Mouse (Mus musculus): ENCODE data around the gene Zfp36l1. TPM values are rescaled to one million over a fixed set of nuclear protein-coding genes. Genes with fewer than 3 reads are reported as not detected.

Zfp36l1 gene
- total and polyA plus RNA-seq, 2 experiments from 2014 or later, result 24.1 to 37.0 TPM

- Histone ChIP-seq H3K27ac (ENCODE audit: low read depth, low read length) (peak overlapping the region; percentile 50; the same call in 1 of the 2 replicates), H3K4me2 (ENCODE audit: low read depth) (peak overlapping the region; percentile 92), H3K9me3 (ENCODE audit: low read length) (no peaks in the 10 kb centered on the region), H3K36me3 (ENCODE audit: insufficient read depth) (no peaks in the 10 kb centered on the region), H3K4me1 (ENCODE audit: insufficient read depth) (peaks cover 12% of the 10 kb centered on the region), H3K27me3 (ENCODE audit: insufficient read depth, low read length) (no peaks in the 10 kb centered on the region), H3K9ac (no peak overlapping the region), H3K4me3 (ENCODE audit: low read depth, low read length) (no peak overlapping the region)
- WGBS, result 6% methylated on average over 5 of the region's 6 CpGs
- TF ChIP-seq CTCF (IDR thresholded peaks at IDR 0.05; ENCODE audit: low read depth), result no peak
- DNase-seq (no peak), ATAC-seq (0 out of 2 replicates have a peak, but pooled peaks have one; percentile 40)
These were observed 17.9 kb upstream of the Zfp36l1 start for GRCm38 (mm10) chr12:80130558-80131358.

GRCm38 (mm10) chr12:80129531-80129930 is 16.7 kb upstream of the Zfp36l1 start:
- ATAC-seq, result no peak
- 93% methylated on average over 8 of the region's 8 CpGs for WGBS

GRCm38 (mm10) chr12:80127191-80127762 is 14.5 kb upstream of the Zfp36l1 start:
- TF ChIP-seq CTCF (IDR thresholded peaks at IDR 0.05; ENCODE audit: low read depth), result no peak
- no peak for DNase-seq
- Histone ChIP-seq H3K9ac (no peak overlapping the region), H3K4me2 (ENCODE audit: low read depth) (no peak overlapping the region), H3K9me3 (ENCODE audit: low read length) (no peaks in the 10 kb centered on the region), H3K27ac (ENCODE audit: low read depth, low read length) (no peak overlapping the region), H3K36me3 (ENCODE audit: insufficient read depth) (no peaks in the 10 kb centered on the region), H3K4me3 (ENCODE audit: low read depth, low read length) (no peak overlapping the region), H3K27me3 (ENCODE audit: insufficient read depth, low read length) (no peaks in the 10 kb centered on the region), H3K4me1 (ENCODE audit: insufficient read depth) (peaks cover 12% of the 10 kb centered on the region)
- WGBS, result 86% methylated on average over 5 of the region's 5 CpGs
- ATAC-seq, result no peak

More at GRCm38 (mm10) chr12:80129531-80129930, 16.7 kb upstream of the Zfp36l1 start:
- no peak for DNase-seq
- Histone ChIP-seq H3K4me1 (ENCODE audit: insufficient read depth) (peaks cover 12% of the 10 kb centered on the region), H3K27ac (ENCODE audit: low read depth, low read length) (no peak overlapping the region), H3K4me2 (ENCODE audit: low read depth) (no peak overlapping the region), H3K27me3 (ENCODE audit: insufficient read depth, low read length) (no peaks in the 10 kb centered on the region), H3K9me3 (ENCODE audit: low read length) (no peaks in the 10 kb centered on the region), H3K4me3 (ENCODE audit: low read depth, low read length) (no peak overlapping the region), H3K9ac (no peak overlapping the region), H3K36me3 (ENCODE audit: insufficient read depth) (no peaks in the 10 kb centered on the region)
- TF ChIP-seq CTCF (IDR thresholded peaks at IDR 0.05; ENCODE audit: low read depth), result peak; percentile 34

GRCm38 (mm10) chr12:80125316-80125715 is 12.5 kb upstream of the Zfp36l1 start:
- H3K4me1 ChIP-seq (ENCODE audit: insufficient read depth), result no peaks in the 10 kb centered on the region

GRCm38 (mm10) chr12:80124756-80125155 is 11.9 kb upstream of the Zfp36l1 start:
- Histone ChIP-seq H3K4me3 (ENCODE audit: low read depth, low read length) (no peak overlapping the region), H3K9ac (no peak overlapping the region), H3K27ac (ENCODE audit: low read depth, low read length) (no peak overlapping the region), H3K27me3 (ENCODE audit: insufficient read depth, low read length) (no peaks in the 10 kb centered on the region), H3K4me1 (ENCODE audit: insufficient read depth) (no peaks in the 10 kb centered on the region), H3K36me3 (ENCODE audit: insufficient read depth) (no peaks in the 10 kb centered on the region), H3K9me3 (ENCODE audit: low read length) (no peaks in the 10 kb centered on the region), H3K4me2 (ENCODE audit: low read depth) (no peak overlapping the region)
- WGBS, result 81% methylated on average over 3 of the region's 3 CpGs
- ATAC-seq (no peak), DNase-seq (no peak)
- no peak for TF ChIP-seq CTCF (IDR thresholded peaks at IDR 0.05; ENCODE audit: low read depth)

More at GRCm38 (mm10) chr12:80125316-80125715, 12.5 kb upstream of the Zfp36l1 start:
- H3K4me2 ChIP-seq (ENCODE audit: low read depth), result no peak overlapping the region
- DNase-seq, result no peak
- no peaks in the 10 kb centered on the region for H3K27me3 ChIP-seq (ENCODE audit: insufficient read depth, low read length)
- H3K4me3 ChIP-seq (ENCODE audit: low read depth, low read length), result no peak overlapping the region
- H3K27ac ChIP-seq (ENCODE audit: low read depth, low read length), result no peak overlapping the region
- no peak for TF ChIP-seq CTCF (IDR thresholded peaks at IDR 0.05; ENCODE audit: low read depth)
- WGBS, result 89% methylated on average over 5 of the region's 5 CpGs
- no peak overlapping the region for H3K9ac ChIP-seq
- H3K9me3 ChIP-seq (ENCODE audit: low read length), result no peaks in the 10 kb centered on the region
- no peaks in the 10 kb centered on the region for H3K36me3 ChIP-seq (ENCODE audit: insufficient read depth)
- no peak for ATAC-seq

- no peaks in the 10 kb centered on the region for H3K36me3 ChIP-seq (ENCODE audit: insufficient read depth)
- ATAC-seq (no peak), DNase-seq (no peak)
- no peak overlapping the region for H3K4me2 ChIP-seq (ENCODE audit: low read depth)
- no peaks in the 10 kb centered on the region for H3K9me3 ChIP-seq (ENCODE audit: low read length)
- no peak for TF ChIP-seq CTCF (IDR thresholded peaks at IDR 0.05; ENCODE audit: low read depth)
- no peak overlapping the region for H3K4me3 ChIP-seq (ENCODE audit: low read depth, low read length)
- WGBS, result 90% methylated on average over 3 of the region's 3 CpGs
- H3K27me3 ChIP-seq (ENCODE audit: insufficient read depth, low read length), result no peaks in the 10 kb centered on the region
- H3K9ac ChIP-seq, result no peak overlapping the region
- no peaks in the 10 kb centered on the region for H3K4me1 ChIP-seq (ENCODE audit: insufficient read depth)
- no peak overlapping the region for H3K27ac ChIP-seq (ENCODE audit: low read depth, low read length)
These were observed 11.4 kb upstream of the Zfp36l1 start for GRCm38 (mm10) chr12:80124211-80124610.

DNA sequence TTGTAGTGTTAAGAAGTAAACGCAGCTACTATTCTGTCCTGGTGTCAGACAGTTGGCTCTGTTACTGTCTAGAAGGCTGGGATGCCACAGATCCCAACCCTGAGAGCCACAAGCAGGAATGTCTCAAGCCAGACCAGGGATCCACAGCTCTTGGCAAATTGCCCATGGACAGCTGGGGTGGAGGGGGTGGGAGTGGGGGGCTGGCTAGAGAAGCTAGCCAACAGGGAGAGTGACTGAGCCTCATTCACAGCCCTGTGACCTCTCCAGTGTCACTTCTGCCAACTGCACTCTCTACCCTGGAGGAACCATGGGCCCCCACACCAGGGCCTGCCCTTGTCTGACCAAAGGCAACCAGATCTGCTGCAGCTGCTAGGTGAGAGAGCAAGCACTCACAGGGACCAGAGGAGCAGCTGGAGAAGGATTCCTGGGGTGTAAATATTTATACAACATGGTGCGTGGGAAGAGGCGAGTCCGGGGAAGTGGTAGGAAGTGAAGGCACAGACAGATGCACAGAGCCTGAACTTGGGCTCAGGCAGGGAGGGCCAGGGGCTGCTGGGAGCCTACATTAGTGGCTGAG is 10.5 kb upstream of the Zfp36l1 start:
- 0 out of 2 replicates have a peak, but pooled peaks have one; percentile 12 for ATAC-seq
- Histone ChIP-seq H3K4me2 (ENCODE audit: low read depth) (no peak overlapping the region), H3K9ac (no peak overlapping the region), H3K27ac (ENCODE audit: low read depth, low read length) (no peak overlapping the region), H3K4me3 (ENCODE audit: low read depth, low read length) (no peak overlapping the region), H3K27me3 (ENCODE audit: insufficient read depth, low read length) (no peaks in the 10 kb centered on the region), H3K4me1 (ENCODE audit: insufficient read depth) (no peaks in the 10 kb centered on the region), H3K9me3 (ENCODE audit: low read length) (no peaks in the 10 kb centered on the region), H3K36me3 (ENCODE audit: insufficient read depth) (no peaks in the 10 kb centered on the region)
- 45% methylated on average over 4 of the region's 4 CpGs for WGBS
- no peak for DNase-seq
- TF ChIP-seq CTCF (IDR thresholded peaks at IDR 0.05; ENCODE audit: low read depth), result no peak

All from forebrain, postnatal 0 days (tissue).